Mouse (Mus musculus) liver, embryonic 14.5 days (tissue): Measurements from ENCODE around the gene Ldlrad2. TPM values are rescaled to one million over a fixed set of nuclear protein-coding genes. Genes with fewer than 3 reads are reported as not detected.
"Not testable (repeated sequence)": the region's sequence is repeated elsewhere in the genome, so short reads cannot be mapped to it uniquely, and the experiment has no call there.

Source experiments
- ATAC-seq: fragments of 200-750 bp; cut with Nextera tagmentation; 2 replicates; pipeline ENCODE4 v1.8.0; 2017; ENCODE audit warnings: moderate number of reproducible peaks, mild to moderate bottlenecking, moderate library complexity; ENCODE audit not compliant: insufficient read depth
- DNase-seq, 3 experiments: peaks; one replicate each; pipeline ENCODE4 v3.0.0-alpha.2; 2012 to 2013; ENCODE audit warnings: low read depth in 3 of 3, low spot score in 3 of 3
- H3K27ac ChIP-seq: fragments of 300-500 bp; sonication (generic); 2 replicates; pipeline ENCODE4 v1.5.1; 2014; ENCODE audit warnings: moderate library complexity, mild to moderate bottlenecking, control low read depth, inconsistent platforms
- H3K27me3 ChIP-seq: fragments of 300-500 bp; sonication (generic); 2 replicates; pipeline ENCODE4 v1.6.1; 2014; ENCODE audit warnings: mild to moderate bottlenecking, low read length, moderate library complexity; ENCODE audit not compliant: control insufficient read depth, insufficient read depth
- H3K36me3 ChIP-seq: fragments of 300-500 bp; sonication (generic); replicated peaks from 2 replicates; pipeline ENCODE4 v1.6.1; 2014; ENCODE audit warnings: low read depth; ENCODE audit not compliant: control insufficient read depth, insufficient read depth
- H3K4me1 ChIP-seq, 2 experiments: fragments of 200-500 bp in 1 of 2; fragments of 300-500 bp in 1 of 2; sonication (generic) in 1 of 2; replicated peaks; 2 replicates each; pipeline ENCODE4 v1.6.1; 2012 to 2014; ENCODE audit warnings: antibody characterized with exemption in 1 of 2, inconsistent platforms in 1 of 2, low read length in 1 of 2; ENCODE audit not compliant: control insufficient read depth in 2 of 2, insufficient read depth in 2 of 2
- H3K4me2 ChIP-seq: fragments of 300-500 bp; sonication (generic); 2 replicates; pipeline ENCODE4 v1.6.1; 2014; ENCODE audit warnings: low read depth, mild to moderate bottlenecking, control low read depth, moderate library complexity
- H3K4me3 ChIP-seq, 2 experiments: fragments of 200-500 bp in 1 of 2; fragments of 300-500 bp in 1 of 2; sonication (generic) in 1 of 2; 2 replicates each; pipeline ENCODE4 v1.5.1; 2012 to 2014; ENCODE audit warnings: low read depth in 2 of 2, low read length in 2 of 2, mild to moderate bottlenecking in 2 of 2, control low read depth in 1 of 2, inconsistent platforms in 1 of 2, moderate library complexity in 1 of 2; ENCODE audit not compliant: insufficient read depth in 1 of 2
- H3K9ac ChIP-seq: fragments of 300-500 bp; sonication (generic); replicated peaks from 2 replicates; pipeline ENCODE4 v1.6.1; 2014; ENCODE audit warnings: mild to moderate bottlenecking, control low read depth, moderate library complexity
- H3K9me3 ChIP-seq: fragments of 300-500 bp; sonication (generic); 2 replicates; pipeline ENCODE4 v1.6.1; 2016; ENCODE audit warnings: low read length, mixed read lengths; ENCODE audit not compliant: control insufficient read depth
- CTCF ChIP-seq: IDR thresholded peaks from 2 replicates; pipeline ENCODE4 v1.5.1; 2016; ENCODE audit warnings: antibody characterized with exemption, low read depth, control low read depth
- EP300 ChIP-seq: IDR thresholded peaks from 2 replicates; pipeline ENCODE4 v1.6.1; 2016; ENCODE audit warnings: antibody characterized with exemption, low read depth
- WGBS: fragments of 180-500 bp; shearing (Covaris S2); extraction: QIAGEN DNeasy Blood & Tissue Kit; methylation state at CpG from one replicate; pipeline ENCODE4 v1.1.7; 2014; ENCODE audit not compliant: insufficient replicate concordance; 5-methylcytosine and 5-hydroxymethylcytosine counted together
- polyA plus RNA-seq, 2 experiments: library from polyadenylated mRNA; depleted of rRNA in 1 of 2; stranded (reverse) in 1 of 2; unstranded in 1 of 2; fragments of >200 nt; fragmentation: Nextera tagmentation in 1 of 2; extraction: Ambion mirVana in 1 of 2; gene quantifications; 2 replicates each; pipeline versions ENCODE4 v1.2.1 to v1.2.3; 2012 to 2014

The Ldlrad2 gene
- polyA plus RNA-seq, 2 experiments, result not detected

- H3K4me3 ChIP-seq, result peak within 1 kb of the TSS; percentile 76 to 94
- TF ChIP-seq EP300 (0 out of 2 replicates have a peak, but pooled peaks have one; percentile 37), CTCF (peak; percentile 7; the same call in 1 of the 2 replicates)
- no peaks in the 10 kb centered on the region for H3K36me3 ChIP-seq
- WGBS, result under 1% methylated on average over 92 of the region's 92 CpGs
- peaks cover 18 to 19% of the 10 kb centered on the region in 2 experiments for H3K4me1 ChIP-seq
- ATAC-seq, result peak; percentile 93
- DNase-seq, result peak; percentile 95 to 96 (median 95)
- H3K9me3 ChIP-seq, result no peaks in the 10 kb centered on the region
- H3K27me3 ChIP-seq, result no peaks in the 10 kb centered on the region
- H3K9ac ChIP-seq, result peak within 1 kb of the TSS; percentile 92
- peak within 1 kb of the TSS; percentile 78 for H3K4me2 ChIP-seq
- H3K27ac ChIP-seq, result peak within 1 kb of the TSS; percentile 98
Observed at GRCm38 (mm10) chr4:137593601-137594495, 19.5 kb upstream of the Ldlrad2 start, which contains the start of gene Usp48. Usp48 (plus strand) TSS chr4:137593755.

GRCm38 (mm10) chr4:137590961-137591360 lies 16.6 kb upstream of the Ldlrad2 start:
- ATAC-seq (no peak), DNase-seq (no peak)

GRCm38 (mm10) chr4:137589586-137589985 lies 15.2 kb upstream of the Ldlrad2 start:
- no peak for DNase-seq

More at GRCm38 (mm10) chr4:137590961-137591360, 16.6 kb upstream of the Ldlrad2 start:
- H3K9ac ChIP-seq, result no peak overlapping the region
- H3K27me3 ChIP-seq, result no peaks in the 10 kb centered on the region
- H3K4me2 ChIP-seq, result no peak overlapping the region
- no peaks in the 10 kb centered on the region for H3K9me3 ChIP-seq
- 79% methylated on average over 4 of the region's 4 CpGs for WGBS
- H3K4me3 ChIP-seq, result no peak overlapping the region
- no peaks in the 10 kb centered on the region for H3K36me3 ChIP-seq
- H3K4me1 ChIP-seq, result peaks cover 4 to 8% of the 10 kb centered on the region in 2 experiments
- no peak for TF ChIP-seq EP300
- TF ChIP-seq CTCF, result no peak
- no peak overlapping the region for H3K27ac ChIP-seq

GRCm38 (mm10) chr4:137589095-137589494 lies 14.7 kb upstream of the Ldlrad2 start:
- H3K27me3 ChIP-seq, H3K9me3 ChIP-seq, H3K27ac ChIP-seq, H3K9ac ChIP-seq, ATAC-seq, H3K4me3 ChIP-seq, DNase-seq, H3K4me2 ChIP-seq, H3K36me3 ChIP-seq, H3K4me1 ChIP-seq: not testable (repeated sequence)
- WGBS, result 82% methylated on average over 2 of the region's 3 CpGs

More at GRCm38 (mm10) chr4:137589586-137589985, 15.2 kb upstream of the Ldlrad2 start:
- TF ChIP-seq EP300, result no peak
- no peak for TF ChIP-seq CTCF
- Histone ChIP-seq H3K9me3 (no peaks in the 10 kb centered on the region), H3K4me1 (no peaks in the 10 kb centered on the region), H3K4me2 (no peak overlapping the region), H3K9ac (no peak overlapping the region), H3K27ac (no peak overlapping the region), H3K36me3 (no peaks in the 10 kb centered on the region), H3K4me3 (no peak overlapping the region), H3K27me3 (no peaks in the 10 kb centered on the region)
- WGBS, result 75% methylated on average over 3 of the region's 3 CpGs
- no peak for ATAC-seq

GRCm38 (mm10) chr4:137581815-137582214 lies 7.4 kb upstream of the Ldlrad2 start:
- no peaks in the 10 kb centered on the region for H3K36me3 ChIP-seq
- H3K4me3 ChIP-seq, result no peak overlapping the region
- H3K27ac ChIP-seq, result no peak overlapping the region
- no peaks in the 10 kb centered on the region for H3K9me3 ChIP-seq
- peaks cover 9% of the 10 kb centered on the region for H3K27me3 ChIP-seq
- DNase-seq, result no peak
- TF ChIP-seq EP300, result no peak
- peak; percentile 81 for TF ChIP-seq CTCF
- no peak for ATAC-seq
- no peak overlapping the region for H3K4me2 ChIP-seq
- H3K4me1 ChIP-seq, result no peaks in the 10 kb centered on the region
- 55% methylated on average over 3 of the region's 3 CpGs for WGBS
- H3K9ac ChIP-seq, result no peak overlapping the region
